Mouse (Mus musculus): ENCODE results near the gene Anks1b. TPM values are rescaled to one million over a fixed set of nuclear protein-coding genes. Genes with fewer than 3 reads are reported as not detected.

Anks1b gene
- polyA plus RNA-seq, 1 experiment from 2014 or later, result 52.2 TPM

Other genes starting within 250 kb of the Anks1b start
- gene Scyl2, start 187.2 kb upstream of the Anks1b start, polyA plus RNA-seq (2015; fragmentation: Nextera tagmentation; extraction: Ambion mirVana), result 9.7 and 10.0 TPM in 2 replicates
- gene Actr6, start 141.2 kb upstream of the Anks1b start, polyA plus RNA-seq (2015; fragmentation: Nextera tagmentation; extraction: Ambion mirVana), result 57.2 and 58.0 TPM in 2 replicates
- 31.1 and 34.9 TPM in 2 replicates for gene Uhrf1bp1l, start 128.5 kb upstream of the Anks1b start, polyA plus RNA-seq (2015; fragmentation: Nextera tagmentation; extraction: Ambion mirVana)

Measured in hindbrain, embryonic 13.5 days (tissue).